Mouse (Mus musculus): ENCODE measurements around the gene Pth1r. TPM values are rescaled to one million over a fixed set of nuclear protein-coding genes. Genes with fewer than 3 reads are reported as not detected.

Gene Pth1r
- 1 to 10 TPM in 2 of 4 experiments, under 1 TPM in 2; 0.44 to 1.4 (median 1.0) TPM for total RNA-seq (2022)

- no peak for DNase-seq (ENCODE audit: low spot score in 2 of 2)
These were observed at the start of gene Pth1r for GRCm38 (mm10) chr9:110746961-110747360. Pth1r (minus strand) TSS chr9:110747145.

DNA sequence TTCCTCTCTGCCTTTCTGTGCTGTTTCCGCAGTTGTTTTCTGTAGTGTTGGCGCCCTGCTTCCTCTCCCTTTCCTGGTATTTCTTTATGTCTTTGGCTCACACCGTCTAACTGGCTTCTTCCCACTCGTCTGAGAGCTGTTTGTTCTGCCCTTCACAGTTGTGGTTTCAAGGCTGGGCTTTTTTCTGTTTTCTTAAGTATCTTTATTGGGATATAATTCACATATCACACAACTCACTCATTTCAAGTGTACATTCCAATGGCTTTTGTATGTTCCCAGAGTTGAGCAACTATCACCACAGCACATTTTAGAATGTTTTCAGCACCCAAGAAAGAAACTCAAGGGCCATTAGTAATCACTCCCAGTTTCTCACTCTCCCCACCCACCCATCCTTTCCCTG lies 43.5 kb upstream of the Pth1r start:
- no peak for DNase-seq (ENCODE audit: low spot score in 2 of 2)

GRCm38 (mm10) chr9:110788169-110788568 lies 41.2 kb upstream of the Pth1r start:
- DNase-seq (ENCODE audit: low spot score in 2 of 2), result no peak

GRCm38 (mm10) chr9:110783611-110784010 lies 36.7 kb upstream of the Pth1r start:
- no peak for DNase-seq (ENCODE audit: low spot score in 2 of 2)

DNA sequence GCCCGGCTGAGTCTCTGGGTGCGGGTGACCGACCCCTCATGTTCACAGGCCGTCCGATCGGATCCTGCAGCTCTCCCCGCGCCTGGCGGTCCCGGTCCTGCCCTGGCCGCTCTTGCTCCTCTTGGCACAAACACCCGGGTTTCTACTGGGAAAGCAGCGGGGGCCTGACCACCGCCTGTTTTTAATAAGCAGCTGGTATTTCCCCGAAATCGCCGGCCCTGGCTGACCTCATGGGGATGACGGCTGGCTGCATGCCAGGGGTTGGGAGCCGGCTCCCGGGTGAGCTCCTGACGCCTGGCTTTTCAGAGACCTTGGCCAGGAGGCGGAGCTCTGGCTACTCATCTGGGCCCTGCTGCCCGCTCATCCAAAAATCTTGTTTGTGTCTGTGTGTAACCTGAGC lies 34.8 kb upstream of the Pth1r start:
- peak; percentile 84 to 92 for DNase-seq (ENCODE audit: low spot score in 2 of 2)

- peak; percentile 91 to 92 for DNase-seq (ENCODE audit: low spot score in 2 of 2)
These were observed 34.3 kb upstream of the Pth1r start for GRCm38 (mm10) chr9:110781256-110781721.

DNA sequence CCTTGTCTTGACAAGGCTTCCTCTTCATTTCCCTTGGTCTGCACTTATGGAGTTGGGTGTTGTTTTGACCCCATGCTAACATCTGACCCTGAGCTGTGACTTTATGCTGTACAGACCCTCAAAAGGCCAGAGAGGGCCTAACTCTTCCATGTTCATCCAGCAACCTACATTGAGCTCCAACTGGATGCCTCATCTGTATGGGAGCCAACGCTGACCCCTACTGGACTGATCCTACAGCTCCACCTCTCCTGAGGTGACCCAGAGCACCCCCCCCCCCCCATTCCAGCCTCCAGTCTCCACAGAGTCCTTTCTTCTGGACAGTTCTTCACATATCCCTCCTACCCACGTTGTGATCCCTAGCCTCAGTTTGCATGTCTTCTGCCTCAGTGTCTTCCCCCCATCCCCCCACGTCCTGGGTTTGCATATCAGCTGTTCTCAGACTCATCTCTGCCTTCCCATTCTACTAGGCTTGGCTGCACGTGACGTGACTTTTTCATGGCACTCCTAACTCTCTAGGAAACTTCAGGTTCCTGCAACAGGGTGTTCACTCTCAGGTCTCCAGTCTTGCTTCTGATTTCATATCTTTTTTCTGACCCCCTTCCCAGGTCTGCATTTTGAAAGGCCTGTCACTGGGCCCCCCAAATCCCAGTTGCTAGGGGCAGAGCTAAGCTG lies 32.4 kb upstream of the Pth1r start:
- no peak for DNase-seq (ENCODE audit: low spot score in 2 of 2)

- no peak for DNase-seq (ENCODE audit: low spot score in 2 of 2)
These were observed 31.6 kb upstream of the Pth1r start for GRCm38 (mm10) chr9:110778559-110778958.

DNA sequence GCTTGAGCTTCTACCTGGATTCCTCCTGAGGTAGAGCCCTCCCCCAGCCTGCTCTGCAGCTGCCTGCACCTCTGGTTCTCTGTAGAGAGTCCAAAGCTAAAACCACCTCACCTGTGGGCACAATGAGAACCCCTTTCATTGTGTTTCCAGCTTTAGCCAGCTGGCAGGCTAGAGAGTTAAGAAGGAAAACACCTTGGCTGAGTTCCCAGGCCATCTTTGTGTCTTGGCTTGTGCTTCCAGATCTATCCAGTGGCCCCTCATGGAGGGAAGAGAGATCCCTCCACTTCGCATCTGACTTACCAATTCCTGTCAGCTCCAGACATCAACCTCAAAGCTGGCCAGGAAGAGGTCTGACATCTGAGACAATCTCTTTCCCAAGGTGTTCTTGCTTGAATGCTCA lies 31.2 kb upstream of the Pth1r start:
- DNase-seq (ENCODE audit: low spot score in 2 of 2), result no peak

GRCm38 (mm10) chr9:110775269-110776022 lies 28.5 kb upstream of the Pth1r start:
- no peak for DNase-seq (ENCODE audit: low spot score in 2 of 2)

DNA sequence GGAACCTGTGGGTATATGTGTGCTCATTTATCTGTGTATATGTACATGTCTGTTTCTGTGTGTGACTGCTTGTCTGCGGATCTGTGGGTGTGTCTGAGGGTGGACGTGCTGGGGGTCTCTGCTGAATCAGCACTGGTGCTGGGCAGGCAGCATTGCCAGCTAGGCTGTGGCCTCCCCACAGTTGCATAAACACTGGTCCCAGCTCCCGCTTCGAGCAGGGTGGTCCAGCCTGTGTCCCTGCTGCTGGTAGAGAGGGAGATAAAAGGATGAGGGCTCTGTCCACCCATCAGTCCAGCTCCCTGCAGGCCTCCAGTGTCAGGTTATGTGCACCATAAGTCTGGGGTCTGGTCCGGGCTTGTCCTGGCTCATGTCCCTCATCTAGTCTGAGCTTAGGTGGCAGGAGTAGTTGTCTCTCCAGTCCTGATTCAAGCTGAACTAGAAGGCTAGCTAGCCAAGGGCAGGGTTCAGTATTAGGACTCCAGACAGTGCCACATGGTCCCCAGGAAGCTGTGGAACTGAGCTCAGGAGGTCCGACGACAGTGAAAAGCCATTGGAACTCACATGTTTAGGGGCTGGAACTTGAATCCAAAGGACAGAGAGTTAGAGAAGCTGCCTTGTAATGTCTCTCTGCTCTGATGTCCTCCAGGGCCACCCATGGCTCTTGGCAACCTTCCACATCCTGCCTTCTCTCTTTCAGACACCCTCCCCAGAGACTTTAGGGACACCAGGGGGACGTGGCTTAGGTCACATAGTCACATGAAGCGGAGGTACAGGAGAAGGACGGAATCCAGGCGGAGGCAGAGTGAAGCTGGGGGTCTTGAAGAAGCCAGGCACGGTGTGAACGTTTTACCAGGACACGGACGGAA lies 27.7 kb upstream of the Pth1r start:
- DNase-seq (ENCODE audit: low spot score in 2 of 2), result no peak

GRCm38 (mm10) chr9:110772336-110772735 lies 25.4 kb upstream of the Pth1r start:
- DNase-seq (ENCODE audit: low spot score in 2 of 2), result no peak

DNA sequence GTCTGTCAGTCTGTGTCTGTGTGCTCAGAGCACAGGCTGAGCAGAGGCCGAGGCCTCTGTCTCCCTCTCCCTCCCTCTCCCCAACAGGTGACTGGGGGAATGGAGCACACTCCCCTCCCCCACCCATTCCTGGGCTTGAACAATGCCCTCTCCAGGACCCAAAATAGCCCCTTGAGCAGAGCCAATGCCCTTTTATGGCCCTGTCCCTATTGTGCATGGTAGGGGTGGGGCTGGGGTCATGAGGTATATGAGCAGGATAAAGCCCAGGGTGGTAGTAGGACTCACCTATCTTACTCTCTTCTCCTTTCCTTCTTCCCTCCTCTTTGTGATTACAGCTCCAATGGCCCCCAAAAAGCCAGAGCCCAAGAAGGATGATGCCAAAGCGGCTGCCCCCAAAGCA lies 16.5 kb upstream of the Pth1r start:
- DNase-seq (ENCODE audit: low spot score in 2 of 2), result no peak

DNA sequence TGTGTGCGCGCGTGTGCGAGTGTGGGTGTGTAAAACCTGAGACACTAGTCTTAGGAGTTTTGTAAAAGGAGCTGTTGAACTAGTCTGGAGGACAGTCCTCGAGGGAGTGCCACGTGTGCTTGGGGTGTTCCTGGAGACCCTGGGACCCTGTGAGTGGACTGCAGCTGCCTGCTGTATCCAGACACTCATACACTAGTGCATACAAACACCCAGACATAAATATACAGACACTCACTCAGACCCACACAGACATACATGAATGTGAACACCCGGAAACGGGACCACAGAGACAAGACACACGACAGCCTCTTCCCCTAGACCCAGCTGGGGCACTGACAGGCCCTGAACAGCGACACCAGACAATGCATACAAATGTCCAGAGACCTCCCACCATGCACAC lies 15.8 kb upstream of the Pth1r start:
- DNase-seq (ENCODE audit: low spot score in 2 of 2), result no peak

DNA sequence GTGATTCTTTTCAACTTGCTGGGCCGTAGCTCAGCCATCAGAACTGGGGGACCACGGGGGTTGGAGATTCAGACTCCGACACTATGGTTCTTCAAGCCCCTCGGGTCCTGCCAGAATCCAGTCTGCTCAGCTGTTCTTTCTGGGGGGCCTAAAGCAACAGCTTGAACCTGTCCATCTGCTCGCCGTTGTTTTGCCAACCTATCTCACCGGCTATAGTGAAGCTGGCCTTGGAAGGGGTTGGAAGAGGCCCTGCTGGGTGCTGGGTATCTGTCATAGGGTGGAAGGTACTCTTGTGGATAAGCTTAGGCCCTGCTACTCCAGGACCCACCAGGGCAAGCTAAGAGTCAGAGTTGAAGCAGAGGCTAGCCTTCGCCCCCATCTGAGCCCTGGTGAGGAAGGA lies 13.9 kb upstream of the Pth1r start:
- DNase-seq (ENCODE audit: low spot score in 2 of 2), result no peak

GRCm38 (mm10) chr9:110759265-110759664 lies 12.3 kb upstream of the Pth1r start:
- peak in 1 of 2 experiments; percentile 14 for DNase-seq (ENCODE audit: low spot score in 2 of 2)

DNA sequence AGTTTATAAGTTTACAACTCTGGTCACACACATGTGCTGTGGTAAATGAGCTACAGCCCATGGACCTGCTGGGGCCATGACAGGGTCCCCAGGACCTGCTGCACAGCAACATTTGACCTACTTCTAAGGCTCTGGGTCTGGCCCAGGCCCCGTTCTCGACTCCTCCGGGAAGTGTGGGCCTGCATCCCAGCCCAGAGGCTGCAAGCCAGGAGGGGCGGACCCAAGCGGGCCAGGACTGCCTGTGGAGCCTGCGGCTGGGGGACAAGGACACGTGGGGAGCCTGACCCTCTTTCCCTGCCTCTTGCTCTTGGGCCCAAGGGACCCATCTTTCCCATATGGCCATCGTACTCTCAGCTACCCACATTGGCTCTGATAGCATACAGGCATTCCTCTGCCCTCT lies 11.7 kb upstream of the Pth1r start:
- DNase-seq (ENCODE audit: low spot score in 2 of 2), result peak; percentile 72 to 74

- no peak for DNase-seq (ENCODE audit: low spot score in 2 of 2)
These were observed 10.9 kb upstream of the Pth1r start for GRCm38 (mm10) chr9:110757816-110758215.

- no peak for DNase-seq (ENCODE audit: low spot score in 2 of 2)
These were observed 6.8 kb upstream of the Pth1r start for GRCm38 (mm10) chr9:110753773-110754172.

DNA sequence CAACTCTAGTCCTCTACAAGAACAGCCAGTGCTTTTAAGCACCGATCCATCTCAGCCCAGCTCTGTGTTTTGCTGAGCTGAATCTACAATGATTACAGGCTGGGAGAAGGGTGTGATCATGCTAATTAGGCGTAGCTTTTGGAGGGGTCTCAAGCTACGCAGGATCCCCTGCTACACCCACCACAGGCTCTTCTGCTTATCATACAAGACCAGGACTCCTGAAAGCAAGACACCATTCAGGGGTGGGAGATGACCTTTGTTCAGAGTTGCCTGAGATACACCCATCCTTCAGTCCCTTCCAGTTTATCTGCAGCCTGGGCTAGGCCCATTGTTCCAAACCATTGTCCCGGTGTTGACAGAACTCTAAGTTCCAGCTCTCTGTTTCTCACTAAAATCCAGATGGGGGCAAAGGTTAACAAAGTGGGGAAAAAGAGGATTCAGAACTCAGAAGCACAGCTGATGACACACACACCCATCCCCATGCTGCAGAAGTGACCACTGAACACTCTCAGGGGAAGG lies 6.0 kb upstream of the Pth1r start:
- DNase-seq (ENCODE audit: low spot score in 2 of 2), result no peak

DNA sequence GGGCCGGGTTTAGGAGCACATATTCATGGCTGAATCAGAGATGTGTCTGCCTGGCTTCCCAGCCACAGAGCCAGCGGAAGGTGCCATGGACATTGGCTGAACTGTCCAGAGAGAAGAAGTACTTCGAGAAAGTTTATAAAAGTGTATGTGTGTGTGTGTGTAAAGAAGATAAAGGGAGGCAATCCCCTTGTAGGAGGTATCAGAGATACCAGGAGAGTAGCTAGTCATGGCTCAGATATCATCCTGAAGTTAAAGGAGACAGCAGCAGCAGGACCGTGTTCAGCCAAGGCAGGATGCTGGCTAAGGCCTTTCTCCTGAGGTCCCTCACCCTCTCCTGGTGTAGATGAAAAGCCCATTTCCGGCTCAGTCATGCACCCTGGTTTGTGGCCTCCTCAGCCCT lies 4.5 kb upstream of the Pth1r start:
- DNase-seq (ENCODE audit: low spot score in 2 of 2), result no peak
